Mouse (Mus musculus): ENCODE measurements around the gene Clns1a. TPM values are rescaled to one million over a fixed set of nuclear protein-coding genes. Genes with fewer than 3 reads are reported as not detected.

Clns1a gene
- total RNA-seq, 2 experiments from 2014 or later: 29.5 to 31.5 TPM

GRCm38 (mm10) chr7:97725401-97725800 lies 29.0 kb downstream of the Clns1a start:
- no peak for DNase-seq (ENCODE audit: low spot score)
- intact Hi-C loops (cut with DNase I): no loop called here

- DNase-seq (ENCODE audit: low spot score): no peak
- intact Hi-C loops (cut with DNase I): no loop called here
Measured at GRCm38 (mm10) chr7:97726080-97726479, 29.6 kb downstream of the Clns1a start.

- intact Hi-C loops (cut with DNase I): no loop called here
- no peak for DNase-seq (ENCODE audit: low spot score)
Measured at GRCm38 (mm10) chr7:97726778-97727177, 30.3 kb downstream of the Clns1a start.

- intact Hi-C loops (cut with DNase I): no loop called here
- no peak for DNase-seq (ENCODE audit: low spot score)
Measured at GRCm38 (mm10) chr7:97728666-97729614, 32.5 kb downstream of the Clns1a start.

- no peak for DNase-seq (ENCODE audit: low spot score)
- intact Hi-C loops (cut with DNase I): no loop called here
Measured at GRCm38 (mm10) chr7:97730427-97730826, 34.0 kb downstream of the Clns1a start.

- DNase-seq (ENCODE audit: low spot score): no peak
- intact Hi-C loops (cut with DNase I): no loop called here
Measured at GRCm38 (mm10) chr7:97733606-97734005, 37.2 kb downstream of the Clns1a start.

GRCm38 (mm10) chr7:97735021-97735420 lies 38.6 kb downstream of the Clns1a start:
- no peak for DNase-seq (ENCODE audit: low spot score)

GRCm38 (mm10) chr7:97735886-97736420 lies 39.5 kb downstream of the Clns1a start:
- DNase-seq (ENCODE audit: low spot score): no peak
- intact Hi-C loops (cut with DNase I): loop anchor here (5.0 kb wide), 2 partner anchors 36 to 51 kb away; partner anchors contain the start of gene Pak1

More at GRCm38 (mm10) chr7:97735021-97735420, 38.6 kb downstream of the Clns1a start:
- intact Hi-C loops (cut with DNase I): loop anchor here (5.0 kb wide), 2 partner anchors 37 to 52 kb away; partner anchors contain the start of gene Pak1

- intact Hi-C loops (cut with DNase I): loop anchor here (5.0 kb wide), 2 partner anchors 35 to 50 kb away; partner anchors contain the start of gene Pak1
- DNase-seq (ENCODE audit: low spot score): no peak
Measured at GRCm38 (mm10) chr7:97737256-97737637, 40.8 kb downstream of the Clns1a start.

- intact Hi-C loops (cut with DNase I): loop anchor here (5.0 kb wide), 2 partner anchors 34 to 49 kb away; partner anchors contain the start of gene Pak1
Measured at GRCm38 (mm10) chr7:97737638-97738456, 41.4 kb downstream of the Clns1a start, which contains the start of gene Aqp11. TSS of gene Aqp11 (minus strand) at chr7:97738289.

GRCm38 (mm10) chr7:97740948-97741347 lies 44.5 kb downstream of the Clns1a start:
- no peak for DNase-seq (ENCODE audit: low spot score)
- intact Hi-C loops (cut with DNase I): loop anchor here (5.0 kb wide), 2 partner anchors 331 to 361 kb away; no protein-coding TSS in a partner anchor

More at GRCm38 (mm10) chr7:97737638-97738456, 41.4 kb downstream of the Clns1a start, which contains the start of gene Aqp11:
- peak; percentile 78 for DNase-seq (ENCODE audit: low spot score)

GRCm38 (mm10) chr7:97741756-97742291 lies 45.4 kb downstream of the Clns1a start:
- DNase-seq (ENCODE audit: low spot score): no peak
- intact Hi-C loops (cut with DNase I): loop anchor here (5.0 kb wide), 2 partner anchors 330 to 360 kb away; no protein-coding TSS in a partner anchor

- DNase-seq (ENCODE audit: low spot score): no peak
- intact Hi-C loops (cut with DNase I): loop anchor here (1.0 kb wide), 1 partner anchor 232 kb away; no protein-coding TSS in a partner anchor
Measured at GRCm38 (mm10) chr7:97745299-97745698, 48.9 kb downstream of the Clns1a start.

- no peak for DNase-seq (ENCODE audit: low spot score)
Measured at GRCm38 (mm10) chr7:97747176-97747707, 50.8 kb downstream of the Clns1a start.

GRCm38 (mm10) chr7:97747787-97748497 lies 51.5 kb downstream of the Clns1a start:
- intact Hi-C loops (cut with DNase I): loop anchor here (2.0 kb wide), 1 partner anchor 371 kb away; the partner anchor contains the start of gene Myo7a
- DNase-seq (ENCODE audit: low spot score): peak; percentile 76

More at GRCm38 (mm10) chr7:97747176-97747707, 50.8 kb downstream of the Clns1a start:
- intact Hi-C loops (cut with DNase I): no loop called here

GRCm38 (mm10) chr7:97748527-97749206 lies 52.2 kb downstream of the Clns1a start:
- intact Hi-C loops (cut with DNase I): loop anchor here (2.0 kb wide), 1 partner anchor 370 kb away; the partner anchor contains the start of gene Myo7a
- DNase-seq (ENCODE audit: low spot score): no peak
